Mouse (Mus musculus): ENCODE measurements around the gene Atp6v0a2. TPM values are rescaled to one million over a fixed set of nuclear protein-coding genes. Genes with fewer than 3 reads are reported as not detected.
A peak's percentile ranks its signal among the peaks of the same experiment; 100 is the strongest.

The Atp6v0a2 gene
- total and polyA plus RNA-seq, 2 experiments from 2014 or later = 20.7 to 25.5 TPM

- peak; percentile 79 for TF ChIP-seq CTCF (IDR thresholded peaks at IDR 0.05)
These were observed 26.0 kb upstream of the Atp6v0a2 start for GRCm38 (mm10) chr5:124602349-124602748.

DNA sequence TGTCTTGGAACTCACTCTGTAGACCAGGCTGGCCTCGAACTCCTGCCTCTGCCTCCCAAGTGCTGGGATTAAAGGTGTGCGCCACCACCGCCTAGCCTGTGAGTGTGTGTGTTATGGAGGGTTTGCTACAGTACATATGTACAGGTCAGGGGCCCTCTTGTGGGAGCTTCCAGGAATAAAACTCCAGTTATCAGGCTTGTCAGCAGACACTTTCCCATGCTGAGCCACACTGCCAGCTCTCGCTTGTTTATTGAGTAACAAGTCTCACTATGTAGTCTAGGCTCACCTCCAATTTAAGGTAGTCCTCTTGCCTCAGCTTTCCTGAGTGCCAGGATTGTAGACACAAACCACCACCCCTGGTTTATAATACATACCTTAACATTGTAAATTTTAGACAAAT lies 24.1 kb upstream of the Atp6v0a2 start:
- DNase-seq (ENCODE audit: low spot score) (no peak), ATAC-seq (ENCODE audit: low FRiP score) (no peak)
- Histone ChIP-seq H3K4me2 (ENCODE audit: low read depth, low read length, poor library complexity, severe bottlenecking) (no peak overlapping the region), H3K9ac (replicated peaks; ENCODE audit: low read length, poor library complexity, severe bottlenecking) (no peak overlapping the region), H3K9me3 (ENCODE audit: low read length) (no peaks in the 10 kb centered on the region), H3K27ac (ENCODE audit: low read depth, low read length) (no peak overlapping the region), H3K36me3 (ENCODE audit: insufficient read depth, low read length) (peaks cover 21% of the 10 kb centered on the region), H3K4me3 (ENCODE audit: low read depth, low read length) (no peak overlapping the region), H3K4me1 (ENCODE audit: insufficient read depth, low read length) (no peaks in the 10 kb centered on the region), H3K27me3 (ENCODE audit: insufficient read depth, low read length) (no peaks in the 10 kb centered on the region)
- no peak for TF ChIP-seq CTCF (IDR thresholded peaks at IDR 0.05)
- WGBS = 91% methylated on average over 4 of the region's 4 CpGs

More at GRCm38 (mm10) chr5:124602349-124602748, 26.0 kb upstream of the Atp6v0a2 start:
- no peak for ATAC-seq (ENCODE audit: low FRiP score)
- Histone ChIP-seq H3K9ac (replicated peaks; ENCODE audit: low read length, poor library complexity, severe bottlenecking) (no peak overlapping the region), H3K27me3 (ENCODE audit: insufficient read depth, low read length) (no peaks in the 10 kb centered on the region), H3K9me3 (ENCODE audit: low read length) (no peaks in the 10 kb centered on the region), H3K27ac (ENCODE audit: low read depth, low read length) (no peak overlapping the region), H3K4me3 (ENCODE audit: low read depth, low read length) (no peak overlapping the region), H3K36me3 (ENCODE audit: insufficient read depth, low read length) (peaks cover 7% of the 10 kb centered on the region), H3K4me1 (ENCODE audit: insufficient read depth, low read length) (peaks cover 2% of the 10 kb centered on the region; the same call in 1 of the 2 replicates), H3K4me2 (ENCODE audit: low read depth, low read length, poor library complexity, severe bottlenecking) (no peak overlapping the region)
- WGBS = 72% methylated on average over 5 of the region's 5 CpGs
- peak; percentile 64 for DNase-seq (ENCODE audit: low spot score)

GRCm38 (mm10) chr5:124605041-124605622 lies 23.2 kb upstream of the Atp6v0a2 start:
- Histone ChIP-seq H3K9me3 (ENCODE audit: low read length) (no peaks in the 10 kb centered on the region), H3K4me2 (ENCODE audit: low read depth, low read length, poor library complexity, severe bottlenecking) (no peak overlapping the region), H3K36me3 (ENCODE audit: insufficient read depth, low read length) (peaks cover 21% of the 10 kb centered on the region), H3K27me3 (ENCODE audit: insufficient read depth, low read length) (no peaks in the 10 kb centered on the region), H3K4me3 (ENCODE audit: low read depth, low read length) (no peak overlapping the region), H3K9ac (replicated peaks; ENCODE audit: low read length, poor library complexity, severe bottlenecking) (no peak overlapping the region), H3K27ac (ENCODE audit: low read depth, low read length) (no peak overlapping the region), H3K4me1 (ENCODE audit: insufficient read depth, low read length) (no peaks in the 10 kb centered on the region)
- no peak for TF ChIP-seq CTCF (IDR thresholded peaks at IDR 0.05)
- WGBS = 90% methylated on average over 17 of the region's 17 CpGs
- DNase-seq (ENCODE audit: low spot score) (no peak), ATAC-seq (ENCODE audit: low FRiP score) (no peak)

- Histone ChIP-seq H3K4me1 (ENCODE audit: insufficient read depth, low read length) (no peaks in the 10 kb centered on the region), H3K27ac (ENCODE audit: low read depth, low read length) (no peak overlapping the region), H3K9ac (replicated peaks; ENCODE audit: low read length, poor library complexity, severe bottlenecking) (no peak overlapping the region), H3K4me2 (ENCODE audit: low read depth, low read length, poor library complexity, severe bottlenecking) (no peak overlapping the region), H3K27me3 (ENCODE audit: insufficient read depth, low read length) (no peaks in the 10 kb centered on the region), H3K9me3 (ENCODE audit: low read length) (no peaks in the 10 kb centered on the region), H3K4me3 (ENCODE audit: low read depth, low read length) (no peak overlapping the region), H3K36me3 (ENCODE audit: insufficient read depth, low read length) (peaks cover 35% of the 10 kb centered on the region)
- DNase-seq (ENCODE audit: low spot score) = no peak
- WGBS = 74% methylated on average over 10 of the region's 10 CpGs
- no peak for ATAC-seq (ENCODE audit: low FRiP score)
- TF ChIP-seq CTCF (IDR thresholded peaks at IDR 0.05) = peak; percentile 26; the same call in 1 of the 2 replicates
These were observed 17.4 kb upstream of the Atp6v0a2 start for GRCm38 (mm10) chr5:124610965-124611364.

GRCm38 (mm10) chr5:124614709-124615108 lies 13.7 kb upstream of the Atp6v0a2 start:
- DNase-seq (ENCODE audit: low spot score) (no peak), ATAC-seq (ENCODE audit: low FRiP score) (no peak)
- H3K9me3 ChIP-seq (ENCODE audit: low read length) = no peaks in the 10 kb centered on the region
- TF ChIP-seq CTCF (IDR thresholded peaks at IDR 0.05) = no peak
- no peak overlapping the region for H3K4me3 ChIP-seq (ENCODE audit: low read depth, low read length)
- H3K4me1 ChIP-seq (ENCODE audit: insufficient read depth, low read length) = no peaks in the 10 kb centered on the region
- no peak overlapping the region for H3K27ac ChIP-seq (ENCODE audit: low read depth, low read length)
- no peaks in the 10 kb centered on the region for H3K27me3 ChIP-seq (ENCODE audit: insufficient read depth, low read length)
- peaks cover 21% of the 10 kb centered on the region for H3K36me3 ChIP-seq (ENCODE audit: insufficient read depth, low read length)
- no peak overlapping the region for H3K9ac ChIP-seq (replicated peaks; ENCODE audit: low read length, poor library complexity, severe bottlenecking)
- 91% methylated on average over 11 of the region's 11 CpGs for WGBS
- H3K4me2 ChIP-seq (ENCODE audit: low read depth, low read length, poor library complexity, severe bottlenecking) = no peak overlapping the region

DNA sequence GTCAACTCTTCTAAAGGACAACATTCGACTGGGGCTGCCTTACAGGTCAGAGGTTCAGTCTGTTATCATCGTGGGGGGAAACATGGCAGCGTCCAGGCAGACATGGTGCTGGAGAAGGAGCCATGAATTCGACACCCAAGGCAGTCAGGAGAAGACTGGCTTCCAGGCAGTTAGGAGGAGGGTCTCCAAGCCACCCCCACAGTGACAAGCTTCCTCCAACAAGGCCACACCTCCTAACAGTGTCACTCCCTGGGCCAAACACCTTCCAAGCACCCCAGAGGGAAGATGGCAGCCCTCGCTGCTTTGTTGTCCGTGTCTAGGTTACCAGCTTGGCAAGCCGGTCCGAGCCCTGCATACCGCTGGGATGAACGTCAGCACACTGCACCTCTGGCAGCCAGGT lies 9.7 kb upstream of the Atp6v0a2 start:
- no peaks in the 10 kb centered on the region for H3K4me1 ChIP-seq (ENCODE audit: insufficient read depth, low read length)
- DNase-seq (ENCODE audit: low spot score) (no peak), ATAC-seq (ENCODE audit: low FRiP score) (no peak)
- no peak for TF ChIP-seq CTCF (IDR thresholded peaks at IDR 0.05)
- no peaks in the 10 kb centered on the region for H3K27me3 ChIP-seq (ENCODE audit: insufficient read depth, low read length)
- H3K36me3 ChIP-seq (ENCODE audit: insufficient read depth, low read length) = peaks cover 28% of the 10 kb centered on the region
- H3K4me3 ChIP-seq (ENCODE audit: low read depth, low read length) = no peak overlapping the region
- H3K27ac ChIP-seq (ENCODE audit: low read depth, low read length) = no peak overlapping the region
- no peaks in the 10 kb centered on the region for H3K9me3 ChIP-seq (ENCODE audit: low read length)
- no peak overlapping the region for H3K9ac ChIP-seq (replicated peaks; ENCODE audit: low read length, poor library complexity, severe bottlenecking)
- no peak overlapping the region for H3K4me2 ChIP-seq (ENCODE audit: low read depth, low read length, poor library complexity, severe bottlenecking)
- WGBS = 93% methylated on average over 10 of the region's 10 CpGs

Measured in midbrain, postnatal 0 days (tissue).